ENCODE assay signal across 26 mouse cellular contexts in the genomic region with DNA sequence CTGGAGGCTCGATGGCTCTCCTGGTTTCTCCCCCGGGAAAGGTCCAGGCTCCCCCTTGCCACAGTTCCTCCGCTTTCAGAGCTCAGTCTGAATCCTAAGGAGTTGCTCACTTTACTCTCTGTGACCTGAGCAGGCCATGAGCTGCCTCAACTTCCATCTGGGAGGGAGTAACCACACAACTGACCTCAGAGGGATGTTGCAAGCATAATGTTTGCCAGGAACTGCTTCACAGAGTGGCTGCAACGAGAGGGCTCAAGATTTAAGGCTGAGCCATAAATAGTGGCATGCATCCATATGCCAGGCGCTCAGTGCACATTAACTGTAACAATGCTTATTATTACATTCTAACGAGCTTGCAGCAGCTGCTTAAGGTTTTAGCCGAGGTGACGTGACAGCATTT. TPM values are rescaled to one million over a fixed set of nuclear protein-coding genes. Genes with fewer than 3 reads are reported as not detected.
DNase-seq lines count a peak whose midpoint lies in the region; ATAC-seq and TF ChIP-seq lines count a peak whose summit lies in the region.
"Had no signal": no experiment of that assay in that cellular context is flagged by ENCODE, and none has a peak within 500 bp of the region (broad histone marks: within the 10 kb centered on the region; RNA-seq: fewer than 3 reads in every experiment).

No protein-coding gene starts in this region.

- H3K4me2 ChIP-seq in hindbrain, embryonic 12.5 days (replicated peaks) = no peak overlapping the region
- H3K4me2 ChIP-seq: intestine, embryonic 15.5 days; liver, embryonic 12.5 days; midbrain, embryonic 13.5 days; neural tube, embryonic 13.5 days; stomach, embryonic 15.5 days had no signal

- no peaks in the 10 kb centered on the region for H3K27me3 ChIP-seq in hindbrain, embryonic 12.5 days
- H3K27me3 ChIP-seq: CH12.LX; intestine, embryonic 15.5 days; liver, embryonic 12.5 days; midbrain, embryonic 13.5 days; neural tube, embryonic 13.5 days; stomach, embryonic 15.5 days had no signal

- H3K4me3 ChIP-seq in lung, adult 2 months (replicated peaks; ENCODE audit: extremely low read depth, low read depth, low read length) = no peak overlapping the region
- H3K4me3 ChIP-seq in hindbrain, embryonic 12.5 days = no peak overlapping the region
- H3K4me3 ChIP-seq: intestine, embryonic 15.5 days; liver, embryonic 12.5 days; midbrain, embryonic 13.5 days; neural tube, embryonic 13.5 days; stomach, embryonic 15.5 days had no signal

- peak; percentile 28 to 48 for DNase-seq in lung, adult 18-20 months
- DNase-seq in lung, adult 2 months = no peak
- DNase-seq in retina, adult 2 months (ENCODE audit: low read depth, low spot score) = peak; percentile 26
- DNase-seq in retina, embryonic 14.5 days (ENCODE audit: low spot score) = no peak
- DNase-seq in adipocyte (ENCODE audit: low spot score) = peak; percentile 17
- no peak for DNase-seq in cerebellum, adult 9-11 months
- DNase-seq: adrenal gland, postnatal 10 days; cerebellum, adult 11 months; cerebellum, postnatal 25 days; forebrain, postnatal 0 days; kidney, adult 2 months; layer of hippocampus, postnatal 36 days; left cerebral cortex, postnatal 4 days; liver, postnatal 0 days; right cerebral cortex, postnatal 25 days had no signal

- no peak overlapping the region for H3K27ac ChIP-seq in hindbrain, embryonic 12.5 days
- H3K27ac ChIP-seq: hindbrain, postnatal 0 days; intestine, embryonic 15.5 days; kidney, postnatal 0 days; liver, embryonic 12.5 days; neural tube, embryonic 13.5 days; stomach, embryonic 15.5 days had no signal

- TF ChIP-seq POLR2A in lung, adult 2 months (IDR thresholded peaks at IDR 0.05; ENCODE audit: borderline replicate concordance, extremely low read depth, low read depth, low read length) = no peak

- H3K9ac ChIP-seq in hindbrain, embryonic 12.5 days = no peak overlapping the region
- H3K9ac ChIP-seq: forebrain, postnatal 0 days; intestine, embryonic 15.5 days; liver, embryonic 12.5 days; liver, postnatal 0 days; midbrain, embryonic 13.5 days; neural tube, embryonic 13.5 days; stomach, embryonic 15.5 days had no signal

- no peaks in the 10 kb centered on the region for H3K9me3 ChIP-seq in hindbrain, embryonic 12.5 days (replicated peaks)
- H3K9me3 ChIP-seq: intestine, embryonic 15.5 days; liver, embryonic 12.5 days; midbrain, embryonic 13.5 days; neural tube, embryonic 13.5 days; stomach, embryonic 15.5 days had no signal

- H3K4me1 ChIP-seq in lung, adult 2 months (ENCODE audit: control insufficient read depth, insufficient read depth, low read length) = 0 out of 2 replicates have a peak, but pooled peaks cover 3% of the 10 kb centered on the region
- H3K4me1 ChIP-seq in hindbrain, embryonic 12.5 days = peaks cover 7% of the 10 kb centered on the region; the same call in 1 of the 2 replicates
- H3K4me1 ChIP-seq: intestine, embryonic 15.5 days; liver, embryonic 12.5 days; stomach, embryonic 15.5 days had no signal

- peak; percentile 80 for ATAC-seq in megakaryocyte, adult 5-6 weeks (ENCODE audit: poor library complexity, severe bottlenecking)
- ATAC-seq in hindbrain, embryonic 12.5 days (ENCODE audit: low FRiP score) = no peak
- ATAC-seq: hindbrain, postnatal 0 days; intestine, embryonic 15.5 days; liver, embryonic 12.5 days; liver, postnatal 0 days; midbrain, embryonic 13.5 days had no signal

- no peak for TF ChIP-seq CTCF in lung, adult 2 months (IDR thresholded peaks at IDR 0.05; ENCODE audit: insufficient read depth, low read length)

- 0 out of 2 replicates have a peak, but pooled peaks cover 2% of the 10 kb centered on the region for H3K36me3 ChIP-seq in hindbrain, embryonic 12.5 days
- H3K36me3 ChIP-seq: intestine, embryonic 15.5 days; liver, embryonic 12.5 days; stomach, embryonic 15.5 days had no signal

- 70% methylated on average over 8 of the region's 8 CpGs for WGBS in lung, adult 2 months
- WGBS in hindbrain, embryonic 12.5 days = 69% methylated on average over 8 of the region's 8 CpGs

RNA-seq across cellular contexts. Expression of gene Eif4e3, which starts 29.8 kb away (rescaled TPM):
- polyA plus RNA-seq in lung, adult 2 months (2012; rRNA removed) = 10.8 and 15.2 TPM in 2 replicates
- 48.3 and 53.0 TPM in 2 replicates for total RNA-seq in megakaryocyte, adult 5-6 weeks (2015)
- 45.4 and 56.4 TPM in 2 replicates for total RNA-seq in megakaryocyte, adult 5-6 weeks (2017)
- 11.0 and 11.2 TPM in 2 replicates for polyA plus RNA-seq in hindbrain, embryonic 12.5 days (2016; fragmentation: Nextera tagmentation; extraction: Ambion mirVana)

RNA-seq across cellular contexts. Expression of gene Gm20696, which starts 29.8 kb away (rescaled TPM):
- 0.71 and 1.4 TPM in 2 replicates for polyA plus RNA-seq in lung, adult 2 months (2012; rRNA removed)
- total RNA-seq in megakaryocyte, adult 5-6 weeks (2015) = 9.6 and 12.1 TPM in 2 replicates
- total RNA-seq in megakaryocyte, adult 5-6 weeks (2017) = 4.4 and 4.8 TPM in 2 replicates
- polyA plus RNA-seq in hindbrain, embryonic 12.5 days (2016; fragmentation: Nextera tagmentation; extraction: Ambion mirVana) = 4.4 and 4.6 TPM in 2 replicates

RNA-seq across cellular contexts. Expression of gene Gpr27, which starts 55.7 kb away (rescaled TPM):
- 3.0 and 4.2 TPM in 2 replicates for polyA plus RNA-seq in lung, adult 2 months (2012; rRNA removed)
- 4.1 and 5.1 TPM in 2 replicates for total RNA-seq in megakaryocyte, adult 5-6 weeks (2015)
- 4.2 and 4.7 TPM in 2 replicates for total RNA-seq in megakaryocyte, adult 5-6 weeks (2017)
- 7.8 and 10.2 TPM in 2 replicates for polyA plus RNA-seq in hindbrain, embryonic 12.5 days (2016; fragmentation: Nextera tagmentation; extraction: Ambion mirVana)
- total RNA-seq: CH12.LX had no signal
- polyA plus RNA-seq: C2C12 had no signal

Comparison
In these comparisons a context has a peak if more than half of its experiments do, and no peak if none do; other contexts are left out.
1. DNase-seq: peak in lung, adult 18-20 months (2 of 2), retina, adult 2 months (single experiment) and adipocyte (single experiment); none in lung, adult 2 months (single experiment), retina, embryonic 14.5 days (single experiment) and cerebellum, adult 9-11 months (single experiment).